Mouse (Mus musculus) c-Kit-positive CD71-positive TER-119-positive erythroid progenitor cells, embryonic 14.5 days (primary cell): ENCODE data around the gene Gtf3c5.
A peak's percentile ranks its signal among the peaks of the same experiment; 100 is the strongest.

Experiments
- DNase-seq: peaks from one replicate; pipeline ENCODE4 v3.0.0-alpha.2; 2013; ENCODE audit warnings: low spot score

Gene Gtf3c5

GRCm38 (mm10) chr2:28534436-28535262 lies 48.9 kb downstream of the Gtf3c5 start:
- DNase-seq, result no peak

GRCm38 (mm10) chr2:28533901-28534435 lies 49.6 kb downstream of the Gtf3c5 start:
- no peak for DNase-seq

GRCm38 (mm10) chr2:28532938-28533771 lies 50.4 kb downstream of the Gtf3c5 start:
- DNase-seq, result peak; percentile 30

- DNase-seq, result no peak
Measured at GRCm38 (mm10) chr2:28530311-28530710, 53.2 kb downstream of the Gtf3c5 start.

GRCm38 (mm10) chr2:28529856-28530255 lies 53.7 kb downstream of the Gtf3c5 start:
- no peak for DNase-seq

GRCm38 (mm10) chr2:28528354-28528730 lies 55.2 kb downstream of the Gtf3c5 start:
- DNase-seq, result no peak

GRCm38 (mm10) chr2:28527436-28528353 lies 55.9 kb downstream of the Gtf3c5 start:
- no peak for DNase-seq

- DNase-seq, result no peak
Measured at GRCm38 (mm10) chr2:28525943-28526876, 57.3 kb downstream of the Gtf3c5 start.

- DNase-seq, result no peak
Measured at GRCm38 (mm10) chr2:28525219-28525942, 58.2 kb downstream of the Gtf3c5 start.

- no peak for DNase-seq
Measured at GRCm38 (mm10) chr2:28524406-28524805, 59.1 kb downstream of the Gtf3c5 start.

- DNase-seq, result no peak
Measured at GRCm38 (mm10) chr2:28523643-28524117, 59.9 kb downstream of the Gtf3c5 start.

GRCm38 (mm10) chr2:28522166-28522565 lies 61.4 kb downstream of the Gtf3c5 start:
- DNase-seq, result no peak

- DNase-seq, result no peak
Measured at GRCm38 (mm10) chr2:28521571-28522151, 61.9 kb downstream of the Gtf3c5 start.

- DNase-seq, result no peak
Measured at GRCm38 (mm10) chr2:28520581-28520980, 63.0 kb downstream of the Gtf3c5 start.

GRCm38 (mm10) chr2:28518231-28518630 lies 65.3 kb downstream of the Gtf3c5 start:
- DNase-seq, result no peak

- DNase-seq, result peak; percentile 74
Measured at GRCm38 (mm10) chr2:28517206-28517909, 66.2 kb downstream of the Gtf3c5 start.
